Mouse (Mus musculus) lung, embryonic 15.5 days (tissue): ENCODE measurements around the gene Nelfcd. TPM values are rescaled to one million over a fixed set of nuclear protein-coding genes. Genes with fewer than 3 reads are reported as not detected.

Source experiments
- ATAC-seq: fragments of 200-750 bp; cut with Nextera tagmentation; 2 replicates; pipeline ENCODE4 v1.8.0; 2017; ENCODE audit warnings: moderate number of reproducible peaks, borderline replicate concordance; ENCODE audit not compliant: low FRiP score, low TSS enrichment; ENCODE audit errors: extremely low read depth
- H3K27ac ChIP-seq: fragments of 300-500 bp; sonication (generic); 2 replicates; pipeline ENCODE4 v1.5.1; 2015; ENCODE audit warnings: moderate library complexity, mild to moderate bottlenecking, inconsistent platforms
- H3K27me3 ChIP-seq: fragments of 300-500 bp; sonication (generic); 2 replicates; pipeline ENCODE4 v1.6.1; 2015; ENCODE audit warnings: inconsistent platforms
- H3K36me3 ChIP-seq: fragments of 300-500 bp; sonication (generic); 2 replicates; pipeline ENCODE4 v1.6.1; 2015; ENCODE audit warnings: inconsistent platforms
- H3K4me1 ChIP-seq: fragments of 300-500 bp; sonication (generic); 2 replicates; pipeline ENCODE4 v1.6.1; 2015; ENCODE audit warnings: inconsistent platforms
- H3K4me2 ChIP-seq: fragments of 300-500 bp; sonication (generic); 2 replicates; pipeline ENCODE4 v1.6.1; 2015; ENCODE audit warnings: inconsistent platforms, mild to moderate bottlenecking, moderate library complexity
- H3K4me3 ChIP-seq: fragments of 300-500 bp; sonication (generic); 2 replicates; pipeline ENCODE4 v1.5.1; 2015; ENCODE audit warnings: mild to moderate bottlenecking, inconsistent platforms
- H3K9ac ChIP-seq: fragments of 300-500 bp; sonication (generic); 2 replicates; pipeline ENCODE4 v1.6.1; 2015; ENCODE audit warnings: inconsistent platforms
- H3K9me3 ChIP-seq: fragments of 300-500 bp; sonication (generic); 2 replicates; pipeline ENCODE4 v1.6.1; 2016; ENCODE audit warnings: inconsistent platforms
- WGBS: fragments of 180-500 bp; shearing (Covaris S2); methylation state at CpG from one replicate; pipeline ENCODE4 v1.1.7; 2015; 5-methylcytosine and 5-hydroxymethylcytosine counted together
- polyA plus RNA-seq: library from polyadenylated mRNA; unstranded; fragments of >200 nt; fragmentation: Nextera tagmentation; extraction: Ambion mirVana; gene quantifications from 2 replicates; pipeline ENCODE4 v1.2.1, GENCODE M21; 2015

The Nelfcd gene
- polyA plus RNA-seq, 1 experiment from 2014 or later, result 138 TPM

DNA sequence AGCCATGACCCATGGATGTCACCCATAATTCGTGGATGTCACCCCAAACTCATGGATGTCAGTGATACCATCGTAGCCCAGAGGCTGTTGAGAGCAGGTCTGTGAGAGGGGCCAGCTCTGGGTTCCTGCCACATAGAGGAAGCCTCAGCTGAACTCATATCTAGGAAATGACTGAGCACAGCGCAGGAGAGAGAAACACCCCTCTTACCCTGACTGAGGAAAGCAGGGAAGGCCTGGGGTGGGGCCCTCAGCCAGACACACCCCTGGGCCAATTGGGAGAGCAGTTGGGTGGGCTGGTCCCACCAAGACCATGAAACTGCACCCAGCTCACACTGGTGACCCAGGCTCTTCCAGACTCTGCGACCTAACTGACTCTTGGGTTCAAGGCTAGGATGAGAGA, 34.7 kb downstream of the Nelfcd start, which contains the start of gene Tubb1:
TSS of gene Tubb1 (plus strand) at position 343 of the 400 bp plus-strand sequence.
- H3K9ac ChIP-seq, result no peak within 1 kb of the TSS
- WGBS, result 69% methylated on average over 4 of the region's 4 CpGs
- no peak within 1 kb of the TSS for H3K4me2 ChIP-seq
- ATAC-seq, result no peak
- H3K36me3 ChIP-seq, result no peaks in the 10 kb centered on the region
- H3K4me3 ChIP-seq, result no peak within 1 kb of the TSS
- H3K4me1 ChIP-seq, result peaks cover 8% of the 10 kb centered on the region; the same call in 1 of the 2 replicates
- H3K27me3 ChIP-seq, result no peaks in the 10 kb centered on the region
- no peak within 1 kb of the TSS for H3K27ac ChIP-seq
- no peaks in the 10 kb centered on the region for H3K9me3 ChIP-seq

DNA sequence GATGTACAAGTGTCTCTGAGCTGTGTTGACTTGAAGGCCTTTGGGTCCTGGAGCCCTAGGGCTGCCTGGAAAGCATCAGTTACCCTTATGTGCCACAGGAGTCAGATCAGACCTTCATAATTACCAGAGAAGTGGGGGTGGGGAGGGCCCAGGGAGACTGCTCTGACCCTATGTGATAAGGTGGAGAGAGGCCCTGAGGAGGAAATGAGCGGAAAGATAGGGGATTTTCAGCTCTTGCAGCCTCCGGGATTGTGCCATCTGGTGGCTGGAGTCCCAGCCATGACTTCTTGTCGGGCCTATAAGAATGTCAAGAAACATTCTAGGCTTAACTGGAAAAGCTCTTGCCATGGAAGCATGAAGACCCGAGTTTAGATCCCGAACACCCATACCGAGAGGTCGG, 38.1 kb downstream of the Nelfcd start:
- no peaks in the 10 kb centered on the region for H3K27me3 ChIP-seq
- no peak overlapping the region for H3K27ac ChIP-seq
- ATAC-seq, result no peak; the same call in 1 of the 2 replicates
- no peak overlapping the region for H3K4me3 ChIP-seq
- H3K9ac ChIP-seq, result no peak overlapping the region
- no peaks in the 10 kb centered on the region for H3K36me3 ChIP-seq
- no peaks in the 10 kb centered on the region for H3K4me1 ChIP-seq
- WGBS, result 66% methylated on average over 7 of the region's 7 CpGs
- no peaks in the 10 kb centered on the region for H3K9me3 ChIP-seq
- no peak overlapping the region for H3K4me2 ChIP-seq

DNA sequence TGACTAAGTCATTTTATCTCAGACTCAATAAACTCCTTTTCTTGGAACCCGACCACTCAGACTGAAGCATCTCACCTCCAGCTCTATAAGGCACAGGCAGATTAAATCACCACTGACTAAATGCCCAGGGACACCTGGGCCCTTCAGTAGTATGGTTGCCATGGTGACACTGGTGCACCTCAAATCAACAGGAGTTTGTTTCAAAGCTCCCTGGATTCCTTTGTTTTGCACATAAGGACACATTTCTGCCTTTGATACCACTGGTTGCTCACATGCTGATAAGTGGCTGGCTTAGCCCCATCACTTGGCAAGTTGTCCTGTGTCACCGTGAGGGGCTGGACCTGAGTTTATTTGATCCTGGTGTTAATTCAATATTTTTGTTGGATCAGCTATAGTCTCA, 43.8 kb downstream of the Nelfcd start:
- no peak overlapping the region for H3K4me3 ChIP-seq
- H3K4me1 ChIP-seq, result peaks cover 14% of the 10 kb centered on the region
- H3K9ac ChIP-seq, result no peak overlapping the region
- no peaks in the 10 kb centered on the region for H3K27me3 ChIP-seq
- no peak overlapping the region for H3K4me2 ChIP-seq
- H3K36me3 ChIP-seq, result peaks cover 28% of the 10 kb centered on the region
- WGBS, result 64% methylated on average over 2 of the region's 2 CpGs
- ATAC-seq, result no peak
- no peak overlapping the region for H3K27ac ChIP-seq
- H3K9me3 ChIP-seq, result no peaks in the 10 kb centered on the region

DNA sequence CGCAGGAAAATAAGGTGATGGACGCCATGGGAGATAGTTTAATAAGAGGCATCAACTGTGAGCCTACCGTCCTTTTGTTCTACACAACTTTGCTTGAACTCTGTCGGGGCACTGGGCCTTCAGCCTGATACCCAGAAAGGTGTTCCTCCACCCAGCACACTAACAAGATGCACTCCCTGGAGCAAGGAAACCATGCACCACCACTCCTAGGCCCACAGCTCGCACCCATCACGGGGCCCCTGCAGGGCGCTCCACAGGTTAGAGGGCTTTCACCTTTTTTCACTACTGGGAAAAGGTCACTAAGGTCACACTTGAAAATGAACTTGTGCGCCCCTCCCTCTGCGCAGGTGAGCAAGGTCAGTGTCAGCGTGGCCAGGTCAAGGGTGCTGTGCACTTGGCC, 47.8 kb downstream of the Nelfcd start:
- H3K27me3 ChIP-seq, result no peaks in the 10 kb centered on the region
- H3K4me2 ChIP-seq, result peak overlapping the region; percentile 74
- 35% methylated on average over 10 of the region's 10 CpGs for WGBS
- peak overlapping the region; percentile 75 for H3K9ac ChIP-seq
- peak overlapping the region; percentile 75 for H3K4me3 ChIP-seq
- peak; percentile 33; the same call in 1 of the 2 replicates for ATAC-seq
- H3K9me3 ChIP-seq, result no peaks in the 10 kb centered on the region
- no peak overlapping the region for H3K27ac ChIP-seq
- H3K36me3 ChIP-seq, result peaks cover 46% of the 10 kb centered on the region
- H3K4me1 ChIP-seq, result peaks cover 14% of the 10 kb centered on the region

DNA sequence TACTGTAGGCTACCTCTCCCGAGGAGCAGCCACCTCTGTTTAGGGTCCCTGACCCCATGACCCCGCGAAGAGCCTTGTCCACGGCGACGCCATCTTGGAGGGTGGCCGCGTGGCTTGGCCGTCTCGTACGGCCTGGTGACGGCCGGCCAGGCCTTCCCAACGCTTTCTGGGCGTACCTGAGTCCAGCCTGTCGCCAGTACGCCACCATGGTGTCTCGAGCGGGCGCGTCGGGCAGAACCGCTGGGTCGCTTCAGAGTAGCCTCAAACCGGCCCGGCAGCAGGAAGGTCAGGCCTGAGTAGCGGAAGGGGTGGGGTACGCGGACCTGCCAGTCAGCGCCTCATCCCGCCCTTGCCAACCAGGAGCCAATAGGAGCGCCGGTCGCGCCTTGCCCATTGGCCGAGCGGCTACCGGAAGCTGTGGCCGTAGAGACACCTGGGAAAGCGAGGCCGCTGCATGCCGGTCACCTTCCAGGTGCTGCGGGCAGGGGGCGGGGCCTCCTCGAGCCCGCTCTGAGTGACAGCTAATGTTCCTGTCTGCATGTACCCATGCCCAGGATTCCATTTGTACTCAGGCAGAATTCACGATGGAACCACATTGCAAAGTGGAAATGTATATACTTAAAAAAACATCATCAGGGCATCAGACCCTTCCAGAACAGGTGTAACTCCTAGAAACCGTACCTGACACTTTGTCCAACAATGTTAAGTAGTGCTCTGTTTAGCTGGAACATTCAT, 48.4 kb downstream of the Nelfcd start, which contains the start of gene Atp5e:
TSS of gene Atp5e (minus strand) at position 317 of the 735 bp plus-strand sequence.
- Histone ChIP-seq H3K36me3 (peaks cover 46% of the 10 kb centered on the region), H3K27ac (peak within 1 kb of the TSS; percentile 60; the same call in 1 of the 2 replicates), H3K4me1 (peaks cover 14% of the 10 kb centered on the region), H3K4me3 (peak within 1 kb of the TSS; percentile 75), H3K4me2 (peak within 1 kb of the TSS; percentile 74), H3K9ac (peak within 1 kb of the TSS; percentile 75), H3K9me3 (no peaks in the 10 kb centered on the region), H3K27me3 (no peaks in the 10 kb centered on the region)
- WGBS, result 2% methylated on average over 48 of the region's 48 CpGs
- ATAC-seq, result peak; percentile 100

DNA sequence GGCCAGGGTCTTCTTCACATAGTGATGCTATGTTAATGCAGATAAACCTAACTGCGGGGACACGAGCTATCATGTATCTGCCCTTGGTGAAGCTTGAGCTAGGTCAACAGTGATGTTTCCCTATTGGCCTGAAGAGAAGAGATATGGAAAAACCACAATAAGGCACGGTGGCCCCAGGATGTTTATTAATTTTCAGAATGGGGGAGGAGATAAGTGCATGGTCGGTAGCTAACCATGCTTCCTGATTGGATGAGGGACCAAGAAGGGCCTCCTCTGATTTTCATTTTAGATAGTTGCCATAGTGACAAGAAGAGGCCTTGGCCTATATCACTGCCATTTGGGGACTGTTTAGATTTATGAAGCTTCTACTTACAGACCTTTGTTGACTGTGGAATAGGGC, 54.7 kb downstream of the Nelfcd start:
- no peak overlapping the region for H3K4me3 ChIP-seq
- no peak overlapping the region for H3K9ac ChIP-seq
- no peaks in the 10 kb centered on the region for H3K9me3 ChIP-seq
- H3K27me3 ChIP-seq, result no peaks in the 10 kb centered on the region
- peaks cover 25% of the 10 kb centered on the region; the same call in 1 of the 2 replicates for H3K36me3 ChIP-seq
- no peak for ATAC-seq
- H3K27ac ChIP-seq, result no peak overlapping the region
- WGBS, result 58% methylated on average over 4 of the region's 4 CpGs
- peaks cover 19% of the 10 kb centered on the region for H3K4me1 ChIP-seq
- no peak overlapping the region for H3K4me2 ChIP-seq

DNA sequence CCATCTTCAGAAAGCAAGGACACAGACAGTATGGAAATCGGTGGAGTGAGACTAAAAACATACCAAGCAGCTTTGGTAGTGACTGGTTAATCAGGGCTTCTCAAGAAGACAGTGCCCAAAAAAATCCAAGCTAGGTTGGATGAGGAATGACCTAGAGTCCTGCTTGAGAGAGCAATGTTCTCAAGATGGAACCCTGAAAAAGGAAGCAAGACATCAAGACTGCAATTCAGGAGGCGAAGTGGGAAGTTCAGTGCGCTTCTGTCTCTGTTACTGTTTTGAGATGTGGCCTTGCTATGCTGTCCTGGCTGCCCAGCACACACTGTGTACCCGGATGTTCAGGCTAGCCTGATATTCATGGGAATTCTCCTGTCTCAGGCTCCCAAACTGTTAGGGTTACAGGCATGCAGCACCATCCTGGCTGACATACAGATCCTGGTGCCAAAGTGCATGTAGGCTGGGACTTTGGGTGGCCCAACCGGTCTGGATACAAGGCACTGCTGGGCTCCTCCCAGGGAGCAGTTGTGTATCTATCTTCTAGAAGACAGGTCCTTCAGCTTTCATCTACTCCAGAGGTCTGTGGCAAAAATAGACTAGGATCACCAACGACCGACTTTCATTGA, 55.3 kb downstream of the Nelfcd start:
- WGBS, result 84% methylated on average over 7 of the region's 7 CpGs
- Histone ChIP-seq H3K4me2 (peak overlapping the region; percentile 24; the same call in 1 of the 2 replicates), H3K9me3 (no peaks in the 10 kb centered on the region)

DNA sequence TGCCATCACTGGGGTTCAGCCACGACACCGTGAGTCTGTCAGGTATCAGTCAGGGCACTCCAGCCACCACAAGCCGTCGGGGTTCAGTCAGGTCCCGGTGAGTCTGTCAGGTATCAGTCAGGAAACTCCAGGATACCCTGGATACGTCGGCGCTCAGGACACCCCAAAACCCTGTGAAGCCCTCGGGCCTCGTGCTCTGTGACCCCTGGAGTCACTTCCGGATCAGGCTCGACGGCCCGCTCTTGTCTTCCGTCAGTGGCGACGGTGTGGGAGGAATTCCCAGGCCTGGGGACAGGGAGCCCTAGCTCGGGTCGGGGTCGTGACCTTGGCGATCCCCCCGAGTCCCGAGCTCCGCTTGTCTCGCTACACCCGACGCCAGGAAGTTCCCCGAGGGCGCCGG, 56.8 kb downstream of the Nelfcd start:
- 8% methylated on average over 30 of the region's 30 CpGs for WGBS
- Histone ChIP-seq H3K4me3 (peak overlapping the region; percentile 69), H3K27ac (peak overlapping the region; percentile 65), H3K9ac (peak overlapping the region; percentile 71), H3K9me3 (no peaks in the 10 kb centered on the region), H3K36me3 (peaks cover 15% of the 10 kb centered on the region; the same call in 1 of the 2 replicates), H3K27me3 (no peaks in the 10 kb centered on the region), H3K4me2 (peak overlapping the region; percentile 80), H3K4me1 (peaks cover 19% of the 10 kb centered on the region)
- peak; percentile 13 for ATAC-seq

More for the DNA sequence above, 55.3 kb downstream of the Nelfcd start:
- H3K4me3 ChIP-seq, result no peak overlapping the region
- H3K27me3 ChIP-seq, result no peaks in the 10 kb centered on the region
- H3K36me3 ChIP-seq, result peaks cover 24% of the 10 kb centered on the region; the same call in 1 of the 2 replicates
- H3K27ac ChIP-seq, result 0 out of 2 replicates have a peak overlapping the region, but pooled peaks have one; percentile 10
- no peak for ATAC-seq
- H3K4me1 ChIP-seq, result peaks cover 19% of the 10 kb centered on the region
- H3K9ac ChIP-seq, result no peak overlapping the region

DNA sequence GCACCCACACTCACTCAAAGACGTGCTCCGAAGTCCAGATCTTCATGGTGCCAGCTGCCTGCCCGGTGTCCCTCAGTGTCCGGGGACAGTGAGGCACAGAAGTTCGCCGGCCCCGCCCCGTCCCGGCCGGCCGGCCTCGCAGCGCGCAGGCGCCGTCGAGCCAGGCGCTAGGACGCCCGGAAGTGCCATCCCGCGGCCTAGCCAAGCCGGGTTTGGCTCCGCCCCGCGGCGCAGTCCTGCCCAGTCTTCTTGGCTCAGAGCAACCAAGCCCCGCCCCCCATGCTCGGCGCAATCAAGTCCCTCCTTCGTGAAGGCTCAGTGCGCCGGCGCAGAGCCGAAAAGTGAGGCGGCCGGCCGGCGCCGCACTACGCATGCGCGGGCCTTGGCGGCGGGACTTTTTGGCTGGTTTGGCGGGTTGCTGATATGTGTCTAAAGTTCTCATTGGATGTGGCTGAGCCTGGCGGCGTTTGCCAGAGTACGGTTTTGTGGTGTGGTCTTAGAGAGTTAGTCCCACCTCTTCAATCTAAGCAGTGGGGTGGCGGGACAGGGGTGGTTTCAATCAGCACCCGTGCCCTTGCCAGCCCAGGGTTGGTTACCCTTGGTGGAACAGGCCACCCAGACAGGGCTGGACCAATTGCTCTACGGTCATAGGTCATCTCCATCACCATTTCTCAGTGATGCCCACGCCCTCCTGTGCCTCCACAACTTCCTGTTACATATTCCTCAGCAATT, 57.4 kb downstream of the Nelfcd start, which contains the start of gene Prelid3b:
TSS of gene Prelid3b (minus strand) at position 264 of the 732 bp plus-strand sequence.
- H3K36me3 ChIP-seq, result peaks cover 13% of the 10 kb centered on the region; the same call in 1 of the 2 replicates
- H3K4me1 ChIP-seq, result peaks cover 19% of the 10 kb centered on the region
- H3K4me2 ChIP-seq, result peak within 1 kb of the TSS; percentile 80
- no peaks in the 10 kb centered on the region for H3K9me3 ChIP-seq
- ATAC-seq, result peak; percentile 98
- peak within 1 kb of the TSS; percentile 71 for H3K9ac ChIP-seq
- peak within 1 kb of the TSS; percentile 69 for H3K4me3 ChIP-seq
- WGBS, result under 1% methylated on average over 53 of the region's 53 CpGs
- H3K27ac ChIP-seq, result peak within 1 kb of the TSS; percentile 87
- H3K27me3 ChIP-seq, result no peaks in the 10 kb centered on the region

DNA sequence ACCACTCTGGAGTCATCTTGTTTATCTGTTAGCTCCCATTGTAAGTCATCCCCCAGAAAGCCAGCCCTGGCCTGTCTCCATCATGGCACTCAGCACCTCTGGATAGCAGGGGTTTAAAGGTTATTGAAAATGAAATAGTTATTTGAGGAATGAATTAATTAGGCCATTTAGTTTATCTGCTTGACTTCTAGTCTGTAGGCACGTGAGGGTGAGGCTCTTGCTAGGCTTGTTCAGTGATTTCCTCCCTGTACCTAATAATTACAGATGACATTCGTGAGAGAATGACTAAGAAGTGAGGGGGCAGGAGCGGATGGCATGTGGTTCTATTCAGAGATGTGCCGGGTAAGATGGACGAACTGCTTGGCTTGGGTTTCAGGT, 57.9 kb downstream of the Nelfcd start:
- 60% methylated on average over 5 of the region's 5 CpGs for WGBS
- peak overlapping the region; percentile 69 for H3K4me3 ChIP-seq
- H3K36me3 ChIP-seq, result peaks cover 9% of the 10 kb centered on the region; the same call in 1 of the 2 replicates
- H3K4me2 ChIP-seq, result peak overlapping the region; percentile 74
- no peaks in the 10 kb centered on the region for H3K9me3 ChIP-seq
- H3K9ac ChIP-seq, result peak overlapping the region; percentile 51
- H3K4me1 ChIP-seq, result peaks cover 24% of the 10 kb centered on the region
- H3K27ac ChIP-seq, result peak overlapping the region; percentile 87
- no peak for ATAC-seq
- no peaks in the 10 kb centered on the region for H3K27me3 ChIP-seq
